Mouse (Mus musculus) cortical plate, adult 2 months (tissue): ENCODE measurements at regions not wholly inside any gene's neighbourhood (a gene's known extent, or its start where the extent isn't known, plus 50 kb on each side); places are given as distances from the start of the nearest gene placed in this dataset.

Experiments
- H3K27ac ChIP-seq: fragments of 200-500 bp; 2 replicates; pipeline ENCODE4 v1.5.1; 2012; ENCODE audit warnings: low read length, control low read depth, inconsistent platforms; ENCODE audit not compliant: insufficient read depth
- H3K4me1 ChIP-seq: fragments of 200-500 bp; 2 replicates; pipeline ENCODE4 v1.6.1; 2011; ENCODE audit warnings: low read length; ENCODE audit not compliant: control insufficient read depth, insufficient read depth
- H3K4me3 ChIP-seq: fragments of 200-500 bp; 2 replicates; pipeline ENCODE4 v1.5.1; 2011; ENCODE audit warnings: mild to moderate bottlenecking, low read length, control low read depth; ENCODE audit not compliant: insufficient read depth
- CTCF ChIP-seq: fragments of 200-500 bp; IDR thresholded peaks from 2 replicates; pipeline ENCODE4 v1.5.1; 2011; ENCODE audit warnings: mild to moderate bottlenecking, control low read depth, low read length; ENCODE audit not compliant: insufficient read depth; ENCODE audit errors: extremely low read depth
- POLR2A ChIP-seq: fragments of 200-500 bp; IDR thresholded peaks from 2 replicates; pipeline ENCODE4 v1.6.1; 2011; ENCODE audit warnings: mild to moderate bottlenecking, low read length, control low read depth; ENCODE audit not compliant: insufficient read depth; ENCODE audit errors: extremely low read depth

DNA sequence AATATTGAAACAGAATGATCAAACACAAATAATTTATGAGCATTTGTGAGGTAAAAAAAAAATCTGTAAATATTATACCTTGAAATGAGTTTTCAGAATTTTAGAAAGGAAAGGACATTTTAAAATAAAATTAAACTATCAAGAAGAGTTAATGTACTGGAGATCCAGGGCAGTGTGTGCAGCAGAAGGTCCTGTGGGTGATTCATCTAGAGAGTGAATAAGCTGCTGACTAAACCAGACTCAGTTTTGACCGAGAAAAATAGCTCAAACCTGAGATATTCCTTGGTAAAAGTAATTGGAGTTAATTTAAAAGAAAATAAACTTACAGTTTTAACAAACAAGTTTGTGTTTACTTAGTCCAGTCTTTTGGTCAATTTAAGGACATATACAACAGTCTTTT lies 1118.6 kb upstream of the Celf2 start:
- no peak for TF ChIP-seq CTCF
- TF ChIP-seq POLR2A, result no peak
- no peak overlapping the region for H3K27ac ChIP-seq
- peaks cover 2% of the 10 kb centered on the region; the same call in 1 of the 2 replicates for H3K4me1 ChIP-seq

DNA sequence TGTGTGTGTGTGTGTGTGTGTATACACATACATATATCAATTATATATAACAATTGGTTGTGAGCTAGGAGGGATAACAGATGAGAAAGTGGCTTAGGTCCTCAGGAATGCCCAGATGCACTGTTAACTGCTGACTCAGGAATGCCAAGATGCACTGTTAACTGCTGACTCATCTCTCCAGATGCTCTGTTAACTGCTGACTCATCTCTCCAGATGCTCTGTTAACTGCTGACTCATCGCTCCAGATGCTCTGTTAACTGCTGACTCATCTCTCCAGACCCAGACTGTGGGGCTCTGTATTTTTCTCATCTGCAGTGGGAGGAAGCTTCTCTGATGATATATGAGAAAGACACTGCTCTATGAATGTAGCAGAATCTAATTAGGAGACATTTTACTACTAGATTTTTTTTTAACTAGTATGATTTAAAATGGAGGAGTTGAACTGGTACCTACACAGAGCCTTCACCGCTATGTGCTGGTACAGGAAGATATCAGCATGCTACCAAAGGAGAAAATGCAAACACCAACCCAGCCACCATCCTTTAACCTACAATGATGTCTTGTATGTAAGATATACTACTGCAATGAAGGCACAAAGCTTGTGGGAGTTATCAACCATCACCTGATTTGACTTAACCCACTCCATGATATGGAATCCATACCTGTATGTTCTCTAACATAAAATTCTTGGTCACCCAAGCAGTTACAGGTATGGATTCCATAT lies 1119.3 kb upstream of the Celf2 start:
- TF ChIP-seq POLR2A (no peak), CTCF (no peak)
- no peak overlapping the region for H3K27ac ChIP-seq
- no peak overlapping the region for H3K4me3 ChIP-seq
- peaks cover 2% of the 10 kb centered on the region; the same call in 1 of the 2 replicates for H3K4me1 ChIP-seq

More for the DNA sequence above, 1118.6 kb upstream of the Celf2 start:
- no peak overlapping the region for H3K4me3 ChIP-seq

DNA sequence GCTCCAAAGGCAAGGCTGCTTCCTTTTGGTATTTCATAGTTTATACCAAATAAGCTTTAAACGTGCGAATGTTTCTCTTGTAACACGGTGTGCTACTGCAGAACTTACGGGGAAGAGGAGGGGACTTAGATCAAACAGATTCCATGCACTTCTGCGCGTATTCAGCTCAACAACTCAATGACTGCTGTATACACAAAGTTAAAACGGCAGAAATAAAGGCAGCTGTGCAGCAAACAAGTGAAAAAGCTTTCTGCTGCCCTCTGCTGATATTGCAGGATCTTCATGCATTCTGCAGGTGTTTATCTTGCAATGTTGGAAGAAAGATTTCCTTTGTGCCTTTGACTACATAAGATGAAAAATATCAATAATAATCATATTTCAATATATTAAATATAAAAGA lies 1128.7 kb upstream of the Celf2 start:
- TF ChIP-seq POLR2A (no peak), CTCF (peak; percentile 44; the same call in 1 of the 2 replicates)
- H3K4me3 ChIP-seq, result no peak overlapping the region
- H3K4me1 ChIP-seq, result no peaks in the 10 kb centered on the region; the same call in 1 of the 2 replicates
- no peak overlapping the region for H3K27ac ChIP-seq

DNA sequence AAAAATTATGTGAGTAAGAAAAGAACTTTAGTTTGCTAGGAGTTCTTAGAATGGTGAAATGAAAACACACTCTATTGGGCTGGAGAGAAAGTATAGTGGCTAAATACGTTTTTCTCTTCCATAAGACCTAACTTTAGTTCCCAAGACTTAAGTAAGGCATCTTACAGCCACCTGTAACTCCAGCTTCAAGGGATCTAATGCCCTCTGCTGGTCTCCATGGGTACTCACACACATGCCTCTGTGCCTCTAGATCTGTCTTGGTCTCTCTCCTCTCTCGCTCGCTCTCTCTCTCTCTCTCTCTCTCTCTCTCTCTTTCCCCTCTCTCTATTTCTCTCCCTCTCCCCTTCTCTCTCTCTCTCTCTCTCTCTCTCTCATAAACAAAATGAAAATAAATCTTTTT lies 1129.9 kb upstream of the Celf2 start:
- no peaks in the 10 kb centered on the region; the same call in 1 of the 2 replicates for H3K4me1 ChIP-seq
- H3K4me3 ChIP-seq, result no peak overlapping the region
- TF ChIP-seq POLR2A (no peak), CTCF (peak; percentile 40)
- no peak overlapping the region for H3K27ac ChIP-seq

DNA sequence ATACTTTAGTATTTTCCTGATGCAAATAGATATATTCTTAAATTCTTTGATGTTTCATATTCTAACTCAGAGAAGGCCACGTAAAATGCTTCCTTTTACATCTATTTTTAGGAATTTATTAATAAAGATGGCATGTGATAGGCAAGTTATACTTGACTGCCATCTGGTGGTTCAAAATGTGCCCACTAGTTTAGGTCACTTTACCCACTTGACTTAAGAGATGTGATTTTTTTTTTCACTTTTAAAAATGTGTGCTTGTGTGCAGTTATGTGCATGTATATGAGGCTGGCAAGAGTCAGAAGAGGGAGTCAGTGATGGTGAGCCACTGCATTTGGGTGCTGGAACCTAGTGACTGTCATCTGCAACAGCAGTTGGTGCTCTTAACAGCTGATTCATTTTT lies 1136.1 kb upstream of the Celf2 start:
- no peak overlapping the region for H3K27ac ChIP-seq
- peaks cover 1% of the 10 kb centered on the region; the same call in 1 of the 2 replicates for H3K4me1 ChIP-seq
- H3K4me3 ChIP-seq, result no peak overlapping the region
- TF ChIP-seq CTCF (no peak), POLR2A (no peak)

DNA sequence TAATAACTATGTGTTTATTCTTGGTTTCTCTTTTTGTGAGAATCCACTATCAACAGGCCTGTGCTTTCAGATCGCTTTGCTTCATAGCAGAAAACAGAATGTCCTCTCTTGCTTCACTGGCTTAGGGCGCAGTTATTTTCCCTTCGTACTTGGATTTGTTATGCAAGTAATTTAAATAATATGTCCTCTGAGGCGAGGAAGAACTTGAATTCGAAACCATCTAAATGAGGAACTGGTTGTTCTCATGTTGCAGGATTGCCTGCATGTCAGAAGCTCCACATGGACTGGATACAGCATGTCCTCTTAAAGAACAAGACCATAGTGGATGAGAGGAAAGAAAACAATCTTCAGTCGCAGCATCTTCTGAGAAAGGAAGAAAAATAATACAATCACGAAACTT lies 1151.2 kb upstream of the Celf2 start:
- H3K27ac ChIP-seq, result no peak overlapping the region
- no peaks in the 10 kb centered on the region for H3K4me1 ChIP-seq
- TF ChIP-seq CTCF, result no peak
- no peak for TF ChIP-seq POLR2A
- no peak overlapping the region for H3K4me3 ChIP-seq

DNA sequence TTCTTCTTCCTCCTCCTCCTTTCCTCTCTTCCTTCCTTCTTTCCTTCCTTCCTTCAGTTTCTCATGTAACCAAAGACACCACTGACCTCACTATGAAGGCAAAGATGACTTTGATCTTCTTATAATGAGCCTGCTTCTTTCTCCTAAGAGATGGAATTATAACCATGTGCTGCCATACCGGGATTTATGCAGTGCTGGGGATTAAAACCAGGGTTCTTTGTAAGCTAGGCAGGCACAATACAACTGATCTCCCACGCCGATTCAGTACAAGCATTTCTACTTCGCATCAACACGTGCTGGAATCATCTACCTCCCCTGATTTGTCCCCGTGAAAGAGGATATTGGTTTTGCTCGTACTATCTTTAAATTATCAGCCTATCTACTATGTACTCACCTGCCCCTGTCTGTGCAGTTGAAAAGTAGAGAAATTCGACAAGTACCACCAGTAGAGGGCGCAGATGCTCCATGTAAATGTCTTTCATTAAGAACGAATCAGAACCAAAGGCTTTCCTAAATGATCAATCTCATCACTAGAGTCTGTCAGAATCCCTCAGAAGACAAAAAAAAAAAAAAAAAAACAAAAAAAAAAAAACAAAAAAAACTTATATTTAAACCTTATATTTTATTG lies 1164.5 kb upstream of the Celf2 start:
- Histone ChIP-seq H3K27ac (no peak overlapping the region), H3K4me3 (no peak overlapping the region), H3K4me1 (peaks cover 1% of the 10 kb centered on the region; the same call in 1 of the 2 replicates)
- no peak for TF ChIP-seq POLR2A
- peak; percentile 49; the same call in 1 of the 2 replicates for TF ChIP-seq CTCF

DNA sequence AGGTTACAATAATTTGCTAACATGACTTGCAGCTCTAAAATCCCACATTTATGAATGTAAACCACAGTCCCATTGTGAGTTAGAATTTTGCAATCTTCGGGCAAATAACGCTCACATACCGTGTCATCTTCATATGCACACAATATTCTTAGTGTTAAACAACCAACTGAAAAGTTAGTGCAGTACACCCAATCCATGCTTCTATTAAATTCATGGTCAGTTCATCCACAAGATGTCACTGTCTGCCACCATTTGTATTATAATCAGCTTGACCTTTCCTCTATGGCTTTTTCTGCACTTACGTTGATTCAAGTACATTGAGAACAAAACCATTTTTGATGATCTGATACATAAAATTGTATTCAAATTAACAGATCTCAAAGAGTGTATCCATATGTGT lies 1166.2 kb upstream of the Celf2 start:
- no peak for TF ChIP-seq POLR2A
- TF ChIP-seq CTCF, result no peak
- H3K4me3 ChIP-seq, result no peak overlapping the region
- H3K4me1 ChIP-seq, result peaks cover 1% of the 10 kb centered on the region; the same call in 1 of the 2 replicates
- no peak overlapping the region for H3K27ac ChIP-seq

DNA sequence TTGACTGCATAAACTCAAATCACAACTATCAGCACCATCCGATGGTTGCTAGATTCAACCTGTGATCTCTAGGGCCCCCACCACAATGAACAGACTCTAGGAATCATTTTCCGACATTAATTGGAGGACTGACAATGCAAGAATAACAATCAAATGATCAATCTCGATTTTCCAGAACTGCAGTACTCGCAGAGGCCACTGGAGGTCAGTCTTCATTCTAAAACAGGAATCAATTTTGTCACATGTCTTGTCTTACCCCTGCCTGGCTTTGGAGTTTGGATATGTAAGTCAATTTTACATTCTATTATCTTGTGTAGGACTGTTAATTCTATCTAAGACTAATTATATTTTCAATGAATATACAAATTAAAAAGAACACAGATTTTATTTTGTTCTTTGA lies 1167.2 kb upstream of the Celf2 start:
- peaks cover 1% of the 10 kb centered on the region; the same call in 1 of the 2 replicates for H3K4me1 ChIP-seq
- no peak overlapping the region for H3K4me3 ChIP-seq
- H3K27ac ChIP-seq, result no peak overlapping the region
- TF ChIP-seq CTCF (peak; percentile 49; the same call in 1 of the 2 replicates), POLR2A (no peak)
